Mouse (Mus musculus) bone marrow, adult 2 months (tissue): ENCODE results near the gene Bri3bp. TPM values are rescaled to one million over a fixed set of nuclear protein-coding genes. Genes with fewer than 3 reads are reported as not detected.
"Not testable (repeated sequence)": the region's sequence is repeated elsewhere in the genome, so short reads cannot be mapped to it uniquely, and the experiment has no call there.

Experiments used
- H3K27ac ChIP-seq: fragments of 200-500 bp; 2 replicates; pipeline ENCODE4 v1.5.1; 2012; ENCODE audit warnings: low read depth, mild to moderate bottlenecking, control low read depth, inconsistent platforms, low read length; ENCODE audit not compliant: control insufficient read depth, poor library complexity, insufficient read depth
- H3K4me1 ChIP-seq: fragments of 200-500 bp; 2 replicates; pipeline ENCODE4 v1.6.1; 2011; ENCODE audit warnings: low read length; ENCODE audit not compliant: control insufficient read depth, insufficient read depth
- H3K4me3 ChIP-seq: fragments of 200-500 bp; replicated peaks from 2 replicates; pipeline ENCODE3; 2011; ENCODE audit warnings: mild to moderate bottlenecking, low read depth, low read length, control low read depth; ENCODE audit not compliant: control insufficient read depth
- CTCF ChIP-seq: fragments of 200-500 bp; IDR thresholded peaks from 2 replicates; pipeline ENCODE4 v1.5.1; 2011; ENCODE audit warnings: low read length, control low read depth; ENCODE audit not compliant: control insufficient read depth, insufficient read depth
- POLR2A ChIP-seq: fragments of 200-500 bp; IDR thresholded peaks from 2 replicates; pipeline ENCODE4 v1.6.1; 2011; ENCODE audit warnings: low read depth, mild to moderate bottlenecking, control low read depth, low read length, borderline replicate concordance; ENCODE audit not compliant: control insufficient read depth
- WGBS: fragments of 180-500 bp; shearing (Covaris S2); methylation state at CpG from one replicate; pipeline ENCODE4 v1.1.7; 2018; 5-methylcytosine and 5-hydroxymethylcytosine counted together
- polyA plus RNA-seq: library from polyadenylated mRNA; stranded (reverse); fragments of >200 nt; gene quantifications from 2 replicates; pipeline ENCODE4 v1.2.4, GENCODE M21; 2011; ENCODE audit warnings: low replicate concordance; ENCODE audit not compliant: missing spikeins, insufficient read depth, insufficient read length

Gene Bri3bp
- 4.1 and 9.4 TPM in 2 replicates for polyA plus RNA-seq

DNA sequence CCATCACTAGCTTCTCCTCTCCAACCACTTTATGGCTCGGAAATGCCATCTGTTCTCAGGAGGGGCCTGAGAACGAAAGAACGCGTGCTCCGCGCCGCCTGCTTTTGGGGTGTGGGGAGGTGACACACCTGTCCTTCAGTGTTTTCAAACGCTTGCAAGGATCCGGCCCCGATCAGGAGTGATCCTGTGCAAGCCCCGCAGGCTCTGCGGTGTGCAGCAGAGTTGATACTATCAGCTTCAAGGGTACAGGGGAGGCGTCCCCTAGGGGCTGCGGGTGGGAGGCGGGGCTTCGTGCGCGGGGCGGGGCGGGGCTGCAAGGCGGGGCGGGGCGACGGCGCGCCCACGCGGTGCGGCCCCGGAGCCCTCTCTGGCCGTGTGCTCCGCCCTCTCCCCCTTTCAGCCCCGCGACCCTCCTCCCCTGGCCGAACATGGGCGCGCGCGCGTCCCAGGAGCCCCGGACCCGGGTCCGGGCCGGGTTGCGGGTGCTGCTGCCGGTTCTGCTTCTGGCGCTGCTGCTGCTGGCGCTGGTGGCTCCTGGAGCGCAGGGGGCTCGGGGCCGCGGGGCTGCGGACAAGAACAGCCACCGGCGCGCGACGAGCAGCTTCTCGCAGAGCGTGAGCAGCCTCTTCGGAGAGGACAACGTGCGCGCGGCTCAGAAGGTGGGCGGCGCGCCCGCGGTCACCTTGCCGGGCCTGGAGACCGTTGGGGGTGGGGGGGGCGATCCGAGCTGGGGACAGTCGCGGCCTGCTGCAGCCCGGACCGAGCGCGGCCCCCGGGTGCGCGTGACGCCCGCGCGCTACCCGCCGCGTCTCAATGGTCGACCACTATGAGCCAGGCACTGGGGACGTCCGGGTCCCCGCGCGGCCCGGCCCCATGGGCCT lies at the start of gene Bri3bp:
TSS of gene Bri3bp (plus strand) at position 335 of the 881 bp plus-strand sequence.
- WGBS = under 1% methylated on average over 97 of the region's 97 CpGs
- TF ChIP-seq POLR2A (no peak), CTCF (no peak)
- peaks cover 4% of the 10 kb centered on the region for H3K4me1 ChIP-seq

GRCm38 (mm10) chr5:125391609-125392008 lies 49.8 kb upstream of the Bri3bp start:
- peaks cover 1% of the 10 kb centered on the region; the same call in 1 of the 2 replicates for H3K4me1 ChIP-seq
- WGBS = 10% methylated on average over 5 of the region's 5 CpGs
- no peak overlapping the region for H3K4me3 ChIP-seq
- TF ChIP-seq CTCF (no peak), POLR2A (no peak)
- peak overlapping the region; percentile 81 for H3K27ac ChIP-seq

More for the DNA sequence above, at the start of gene Bri3bp:
- Histone ChIP-seq H3K27ac (peak within 1 kb of the TSS; percentile 73), H3K4me3 (peak within 1 kb of the TSS; percentile 65)

DNA sequence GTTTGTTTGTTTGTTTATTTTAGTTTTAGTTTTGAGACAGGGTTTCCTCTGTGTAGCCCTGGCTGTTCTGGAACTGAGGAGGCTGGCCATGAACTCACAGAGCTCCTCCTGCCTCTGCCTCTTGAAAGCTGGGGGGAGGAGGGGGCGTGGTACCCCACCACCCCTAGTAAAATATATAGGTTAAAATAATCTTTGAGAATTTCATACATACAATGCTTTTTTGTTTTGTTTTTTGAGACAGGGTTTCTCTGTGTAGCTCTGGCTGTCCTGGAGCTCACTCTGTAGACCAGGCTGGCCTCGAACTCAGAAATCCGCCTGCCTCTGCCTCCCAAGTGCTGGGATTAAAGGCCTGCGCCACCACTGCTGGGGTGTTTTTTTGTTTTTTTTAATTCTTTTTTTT lies 49.2 kb upstream of the Bri3bp start:
- not testable (repeated sequence) for H3K4me3 ChIP-seq, H3K4me1 ChIP-seq
- peak overlapping the region; percentile 81; the same call in 1 of the 2 replicates for H3K27ac ChIP-seq
- 81% methylated on average over 4 of the region's 4 CpGs for WGBS

GRCm38 (mm10) chr5:125392618-125392976 lies 48.8 kb upstream of the Bri3bp start:
- 14% methylated on average over 1 of the region's 1 CpGs for WGBS
- TF ChIP-seq CTCF = no peak
- Histone ChIP-seq H3K4me3 (peak overlapping the region; percentile 40), H3K4me1 (peaks cover 1% of the 10 kb centered on the region; the same call in 1 of the 2 replicates), H3K27ac (peak overlapping the region; percentile 83)

- Histone ChIP-seq H3K27ac (peak overlapping the region; percentile 88), H3K4me3 (peak overlapping the region; percentile 68), H3K4me1 (peaks cover 1% of the 10 kb centered on the region; the same call in 1 of the 2 replicates)
- 0% methylated on average over 20 of the region's 20 CpGs for WGBS
- TF ChIP-seq CTCF (no peak), POLR2A (peak; percentile 60; the same call in 1 of the 2 replicates)
These were observed 48.3 kb upstream of the Bri3bp start for GRCm38 (mm10) chr5:125392977-125393621.

- 6% methylated on average over 23 of the region's 25 CpGs for WGBS
- TF ChIP-seq CTCF (no peak), POLR2A (no peak)
- H3K27ac ChIP-seq = peak overlapping the region; percentile 88
- peaks cover 1% of the 10 kb centered on the region; the same call in 1 of the 2 replicates for H3K4me1 ChIP-seq
- H3K4me3 ChIP-seq = peak overlapping the region; percentile 68
These were observed 47.5 kb upstream of the Bri3bp start for GRCm38 (mm10) chr5:125393622-125394603.

- no peak overlapping the region for H3K4me3 ChIP-seq
- TF ChIP-seq CTCF (no peak), POLR2A (no peak)
- H3K4me1 ChIP-seq = peaks cover 1% of the 10 kb centered on the region; the same call in 1 of the 2 replicates
- 44% methylated on average over 3 of the region's 3 CpGs for WGBS
- H3K27ac ChIP-seq = no peak overlapping the region
These were observed 46.4 kb upstream of the Bri3bp start for GRCm38 (mm10) chr5:125395008-125395407.
